Mouse (Mus musculus) kidney, postnatal 10 days (tissue): ENCODE data around the gene Abcb4.
"Not testable (repeated sequence)": the region's sequence is repeated elsewhere in the genome, so short reads cannot be mapped to it uniquely, and the experiment has no call there.

Experiments
- DNase-seq: peaks from one replicate; pipeline ENCODE4 v3.0.0; 2021; ENCODE audit warnings: mixed read lengths

Abcb4 gene

DNA sequence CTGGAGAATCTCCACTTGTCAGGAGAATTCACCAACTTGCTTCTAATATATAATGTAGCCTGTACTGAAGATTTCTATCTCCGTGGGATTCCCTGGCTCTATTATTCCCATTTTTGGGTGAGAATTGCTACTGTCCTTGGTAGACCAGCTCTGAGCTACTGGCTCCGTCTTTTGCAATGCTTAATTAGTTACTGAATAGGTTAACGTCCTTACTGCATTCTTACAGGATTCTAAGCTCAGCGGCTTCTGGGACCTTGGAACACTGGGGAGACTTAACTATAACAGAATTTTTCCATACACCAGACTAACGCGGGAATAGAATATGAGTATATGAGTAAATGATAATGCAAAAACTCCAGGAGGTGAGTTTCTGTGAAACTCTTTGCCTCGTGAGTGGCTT lies 106.5 kb downstream of the Abcb4 start:
- DNase-seq, result not testable (repeated sequence)

DNA sequence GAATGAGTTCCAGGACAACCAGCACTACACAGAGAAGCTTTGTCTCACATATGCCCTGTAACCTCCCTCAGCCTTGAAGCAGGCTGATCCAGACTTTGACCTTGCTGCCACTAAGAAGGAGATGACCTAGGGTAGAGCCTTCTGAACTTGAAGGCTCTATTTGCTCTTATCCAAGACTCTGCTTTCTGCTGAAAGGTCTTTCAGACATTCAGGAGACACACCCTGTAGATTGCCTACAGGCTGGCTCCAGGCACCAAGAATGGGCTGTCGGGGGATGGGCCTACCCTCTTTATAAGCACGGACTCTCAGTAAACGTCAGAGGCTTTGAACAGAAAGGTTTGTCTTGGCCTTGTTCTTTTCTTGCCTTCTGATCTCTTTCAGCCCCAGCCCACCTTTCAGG lies 113.1 kb downstream of the Abcb4 start:
- DNase-seq, result not testable (repeated sequence)
